Mouse (Mus musculus): ENCODE results near the gene Cxcr5.

DNA sequence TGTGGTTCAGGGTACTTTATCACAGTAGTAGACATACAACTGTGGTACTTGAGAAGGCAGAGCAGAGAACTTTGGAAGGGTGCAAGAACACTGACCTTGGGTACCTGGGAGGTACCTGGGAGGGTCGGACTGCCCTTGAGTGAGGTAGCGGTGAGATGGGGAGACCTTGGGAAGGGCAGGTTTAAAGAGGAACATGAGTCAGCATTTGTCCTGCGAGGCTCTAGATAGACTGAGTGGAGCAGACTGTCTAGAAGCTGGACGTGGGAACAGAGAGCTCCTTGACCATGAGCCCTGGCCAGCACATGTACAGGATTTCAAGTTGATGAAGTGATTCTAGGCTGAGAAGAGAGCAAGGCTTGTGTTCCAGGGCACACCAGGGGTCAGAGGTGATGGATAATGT, 19.3 kb downstream of the Cxcr5 start:
- TF ChIP-seq CTCF (IDR thresholded peaks at IDR 0.05; ENCODE audit: control insufficient read depth, insufficient read depth, insufficient read length) (no peak), MYOG (IDR thresholded peaks at IDR 0.05; ENCODE audit: control insufficient read depth, extremely low read depth, insufficient read length) (no peak), MAX (IDR thresholded peaks at IDR 0.05) (no peak), USF1 (IDR thresholded peaks at IDR 0.05; ENCODE audit: low read depth) (no peak)

All from C2C12 (cell line).